Mouse (Mus musculus) forebrain, embryonic 13.5 days (tissue): Measurements from ENCODE around the gene Prkca. TPM values are rescaled to one million over a fixed set of nuclear protein-coding genes. Genes with fewer than 3 reads are reported as not detected.

Experiments used
- ATAC-seq: fragments of 200-750 bp; cut with Nextera tagmentation; 2 replicates; pipeline ENCODE4 v1.8.0; 2017
- H3K27ac ChIP-seq: fragments of 300-500 bp; sonication (generic); 2 replicates; pipeline ENCODE4 v1.5.1; 2015; ENCODE audit warnings: inconsistent platforms, mild to moderate bottlenecking, moderate library complexity
- H3K27me3 ChIP-seq: fragments of 300-500 bp; sonication (generic); 2 replicates; pipeline ENCODE4 v1.6.1; 2015; ENCODE audit warnings: mild to moderate bottlenecking, inconsistent platforms
- H3K36me3 ChIP-seq: fragments of 300-500 bp; sonication (generic); 2 replicates; pipeline ENCODE4 v1.6.1; 2015; ENCODE audit warnings: mild to moderate bottlenecking, inconsistent platforms; ENCODE audit not compliant: poor library complexity, severe bottlenecking
- H3K4me1 ChIP-seq: fragments of 300-500 bp; sonication (generic); 2 replicates; pipeline ENCODE4 v1.6.1; 2015; ENCODE audit warnings: inconsistent platforms
- H3K4me2 ChIP-seq: fragments of 300-500 bp; sonication (generic); 2 replicates; pipeline ENCODE4 v1.6.1; 2015; ENCODE audit warnings: inconsistent platforms, mild to moderate bottlenecking, moderate library complexity
- H3K4me3 ChIP-seq: fragments of 300-500 bp; sonication (generic); 2 replicates; pipeline ENCODE4 v1.5.1; 2015; ENCODE audit warnings: mild to moderate bottlenecking, inconsistent platforms
- H3K9ac ChIP-seq: fragments of 300-500 bp; sonication (generic); 2 replicates; pipeline ENCODE4 v1.6.1; 2015; ENCODE audit warnings: mild to moderate bottlenecking, inconsistent platforms
- H3K9me3 ChIP-seq: fragments of 300-500 bp; sonication (generic); replicated peaks from 2 replicates; pipeline ENCODE4 v1.6.1; 2016; ENCODE audit warnings: inconsistent platforms
- WGBS: fragments of 180-500 bp; shearing (Covaris S2); methylation state at CpG from one replicate; pipeline ENCODE4 v1.1.7; 2015; 5-methylcytosine and 5-hydroxymethylcytosine counted together
- polyA plus RNA-seq: library from polyadenylated mRNA; unstranded; fragments of >200 nt; fragmentation: Nextera tagmentation; extraction: Ambion mirVana; gene quantifications from 2 replicates; pipeline ENCODE4 v1.2.1, GENCODE M21; 2015

Prkca gene
- polyA plus RNA-seq, 1 experiment from 2014 or later = 4.2 TPM

DNA sequence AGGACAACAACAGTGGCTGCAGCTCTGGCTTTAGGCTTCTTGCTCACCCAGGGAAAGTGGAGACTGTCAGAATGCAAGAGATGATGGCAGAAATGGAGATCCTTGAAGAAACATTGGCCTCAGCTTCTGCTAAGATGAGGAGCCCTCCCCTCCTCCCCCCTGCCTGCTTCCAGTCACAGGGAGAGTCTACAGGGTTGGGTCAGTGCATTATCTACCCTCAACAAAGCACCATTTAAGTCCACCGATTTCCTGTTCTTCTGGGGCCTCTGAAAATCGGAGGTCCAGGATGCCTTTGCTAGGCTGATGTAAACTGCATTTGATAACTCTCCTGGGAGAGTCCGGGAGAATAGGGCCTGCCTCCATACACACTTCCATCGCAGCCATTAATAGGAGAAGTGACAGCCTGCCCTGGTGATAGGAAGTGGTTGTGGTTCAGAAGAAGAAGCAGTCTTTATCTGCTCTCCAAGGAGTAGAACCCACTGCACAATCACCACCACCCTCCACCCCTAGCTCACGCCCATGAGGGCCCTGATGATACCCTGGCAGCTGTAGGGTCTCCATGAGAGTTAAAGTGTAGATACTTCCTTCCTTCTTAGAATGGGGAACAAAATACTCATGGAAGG, 108.5 kb downstream of the Prkca start:
- no peak for ATAC-seq
- no peak overlapping the region for H3K4me3 ChIP-seq
- H3K4me1 ChIP-seq = peaks cover 19% of the 10 kb centered on the region
- no peaks in the 10 kb centered on the region for H3K27me3 ChIP-seq
- H3K36me3 ChIP-seq = no peaks in the 10 kb centered on the region
- no peak overlapping the region for H3K27ac ChIP-seq
- H3K4me2 ChIP-seq = no peak overlapping the region
- 85% methylated on average over 5 of the region's 5 CpGs for WGBS
- H3K9me3 ChIP-seq = no peaks in the 10 kb centered on the region
- no peak overlapping the region for H3K9ac ChIP-seq

DNA sequence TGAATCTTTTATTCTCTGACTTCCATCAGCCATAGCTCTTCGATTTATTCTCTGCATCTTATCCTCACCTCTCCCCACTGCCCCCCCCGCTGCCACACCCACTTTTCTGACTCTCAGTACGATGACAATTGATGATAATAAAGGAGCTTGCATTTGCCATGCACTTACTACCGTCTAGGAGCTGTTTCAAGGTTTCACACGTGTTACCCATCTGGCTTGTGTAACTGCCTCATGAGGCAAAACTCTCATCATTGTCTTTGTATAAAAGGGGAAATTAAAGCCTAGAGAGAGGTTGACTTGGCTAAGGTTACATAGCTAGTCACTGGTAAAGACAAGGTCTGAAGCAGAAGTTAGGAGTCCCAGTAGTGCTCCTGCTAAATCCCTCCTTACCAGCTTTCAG, 110.7 kb downstream of the Prkca start:
- 73% methylated on average over 5 of the region's 5 CpGs for WGBS
- H3K27ac ChIP-seq = no peak overlapping the region
- H3K27me3 ChIP-seq = no peaks in the 10 kb centered on the region

GRCm38 (mm10) chr11:108230101-108230500, 113.6 kb downstream of the Prkca start:
- Histone ChIP-seq H3K27me3 (no peaks in the 10 kb centered on the region), H3K27ac (no peak overlapping the region), H3K9ac (no peak overlapping the region), H3K4me3 (no peak overlapping the region), H3K9me3 (no peaks in the 10 kb centered on the region), H3K4me2 (no peak overlapping the region), H3K36me3 (no peaks in the 10 kb centered on the region), H3K4me1 (peaks cover 15% of the 10 kb centered on the region)
- 94% methylated on average over 4 of the region's 4 CpGs for whole genome bisulfite sequencing
- ATAC-seq = no peak

More for the DNA sequence above, 110.7 kb downstream of the Prkca start:
- no peak overlapping the region for H3K9ac ChIP-seq
- no peaks in the 10 kb centered on the region for H3K9me3 ChIP-seq
- ATAC-seq = no peak
- H3K4me2 ChIP-seq = no peak overlapping the region
- H3K4me1 ChIP-seq = peaks cover 10% of the 10 kb centered on the region
- H3K4me3 ChIP-seq = no peak overlapping the region
- no peaks in the 10 kb centered on the region for H3K36me3 ChIP-seq

DNA sequence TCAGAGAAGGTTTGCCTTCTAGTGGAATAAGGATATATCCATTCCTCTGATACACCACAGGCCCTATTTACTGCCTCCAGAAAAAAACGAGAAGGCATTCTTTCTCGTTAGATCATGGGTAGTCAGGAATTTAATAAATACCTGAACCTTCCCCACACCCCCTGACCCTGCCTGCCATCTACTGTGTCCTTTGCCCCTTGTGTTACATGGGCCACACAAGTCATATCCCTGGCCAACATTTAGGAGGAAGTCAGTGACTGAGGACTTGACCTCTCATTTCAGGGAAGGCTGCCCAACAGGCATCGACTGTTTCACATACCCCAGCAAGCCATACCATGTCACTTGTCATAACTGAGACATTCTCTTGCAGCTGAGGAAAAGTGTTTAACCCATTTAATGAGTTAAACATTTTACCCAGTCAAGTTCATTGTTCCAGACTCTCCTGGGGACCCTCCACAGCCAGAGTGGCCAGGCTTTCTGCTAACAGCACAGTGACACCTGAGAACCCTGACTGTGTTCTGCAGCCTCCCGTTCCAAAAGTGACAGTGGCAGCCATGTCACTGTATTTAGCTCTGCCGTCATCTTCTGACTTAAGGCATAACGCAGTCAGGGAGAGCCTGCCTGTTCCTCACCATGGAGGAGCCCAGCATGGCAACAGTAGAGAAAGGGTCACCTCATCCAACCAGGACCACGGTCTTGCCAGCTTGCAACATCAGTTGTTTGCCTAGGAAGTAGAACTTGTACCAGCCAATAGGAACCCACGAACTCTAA, 114.4 kb downstream of the Prkca start:
- H3K36me3 ChIP-seq = no peaks in the 10 kb centered on the region
- no peak for ATAC-seq
- peaks cover 21% of the 10 kb centered on the region for H3K4me1 ChIP-seq
- 84% methylated on average over 8 of the region's 8 CpGs for WGBS
- H3K4me3 ChIP-seq = no peak overlapping the region
- H3K9ac ChIP-seq = no peak overlapping the region
- no peak overlapping the region for H3K4me2 ChIP-seq
- H3K27ac ChIP-seq = no peak overlapping the region
- H3K9me3 ChIP-seq = no peaks in the 10 kb centered on the region
- H3K27me3 ChIP-seq = no peaks in the 10 kb centered on the region

DNA sequence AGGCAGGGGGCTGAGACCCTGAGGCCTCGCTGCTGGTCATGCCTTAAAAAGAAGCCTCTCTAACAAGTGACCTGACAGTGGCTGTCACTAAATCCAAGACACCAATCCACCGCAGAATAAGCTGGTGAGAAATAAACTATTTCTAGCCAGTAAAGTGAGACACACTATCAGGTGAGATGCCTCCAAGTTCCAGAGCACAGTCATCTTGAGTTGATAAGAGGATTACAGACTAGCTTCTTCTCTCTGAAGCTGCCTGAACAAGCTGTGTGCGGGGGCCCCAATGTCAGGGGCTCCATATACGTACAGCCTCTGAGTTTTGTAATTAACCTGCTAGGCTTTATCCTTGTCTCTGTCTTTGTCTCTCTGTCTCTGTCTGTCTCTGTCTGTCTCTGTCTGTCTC, 115.2 kb downstream of the Prkca start:
- no peak overlapping the region for H3K4me3 ChIP-seq
- no peak overlapping the region for H3K9ac ChIP-seq
- H3K4me2 ChIP-seq = no peak overlapping the region
- 85% methylated on average over 4 of the region's 4 CpGs for WGBS
- no peak for ATAC-seq
- no peaks in the 10 kb centered on the region for H3K9me3 ChIP-seq
- H3K36me3 ChIP-seq = no peaks in the 10 kb centered on the region
- no peaks in the 10 kb centered on the region for H3K27me3 ChIP-seq
- H3K27ac ChIP-seq = no peak overlapping the region
- peaks cover 29% of the 10 kb centered on the region for H3K4me1 ChIP-seq

- 67% methylated on average over 5 of the region's 5 CpGs for WGBS
- H3K9ac ChIP-seq = no peak overlapping the region
- H3K4me1 ChIP-seq = peaks cover 50% of the 10 kb centered on the region
- no peak overlapping the region for H3K4me2 ChIP-seq
- H3K9me3 ChIP-seq = no peaks in the 10 kb centered on the region
- H3K4me3 ChIP-seq = no peak overlapping the region
- no peak for ATAC-seq
- H3K36me3 ChIP-seq = no peaks in the 10 kb centered on the region
- H3K27me3 ChIP-seq = no peaks in the 10 kb centered on the region
- H3K27ac ChIP-seq = peak overlapping the region; percentile 25; the same call in 1 of the 2 replicates
Observed at GRCm38 (mm10) chr11:108226248-108226647, 117.5 kb downstream of the Prkca start.

- peaks cover 57% of the 10 kb centered on the region for H3K4me1 ChIP-seq
- no peaks in the 10 kb centered on the region for H3K9me3 ChIP-seq
- ATAC-seq = no peak
- H3K27ac ChIP-seq = no peak overlapping the region
- no peak overlapping the region for H3K4me2 ChIP-seq
- H3K27me3 ChIP-seq = no peaks in the 10 kb centered on the region
- H3K9ac ChIP-seq = no peak overlapping the region
- no peak overlapping the region for H3K4me3 ChIP-seq
- 34% methylated on average over 11 of the region's 11 CpGs for WGBS
- no peaks in the 10 kb centered on the region for H3K36me3 ChIP-seq
Observed at GRCm38 (mm10) chr11:108224233-108224973, 119.3 kb downstream of the Prkca start.

- Histone ChIP-seq H3K4me1 (peaks cover 57% of the 10 kb centered on the region), H3K36me3 (no peaks in the 10 kb centered on the region), H3K27me3 (no peaks in the 10 kb centered on the region), H3K27ac (no peak overlapping the region; the same call in 1 of the 2 replicates), H3K4me2 (no peak overlapping the region), H3K4me3 (no peak overlapping the region), H3K9ac (no peak overlapping the region), H3K9me3 (no peaks in the 10 kb centered on the region)
- WGBS = 74% methylated on average over 13 of the region's 13 CpGs
- ATAC-seq = no peak
Observed at GRCm38 (mm10) chr11:108223613-108224232, 120.0 kb downstream of the Prkca start.

DNA sequence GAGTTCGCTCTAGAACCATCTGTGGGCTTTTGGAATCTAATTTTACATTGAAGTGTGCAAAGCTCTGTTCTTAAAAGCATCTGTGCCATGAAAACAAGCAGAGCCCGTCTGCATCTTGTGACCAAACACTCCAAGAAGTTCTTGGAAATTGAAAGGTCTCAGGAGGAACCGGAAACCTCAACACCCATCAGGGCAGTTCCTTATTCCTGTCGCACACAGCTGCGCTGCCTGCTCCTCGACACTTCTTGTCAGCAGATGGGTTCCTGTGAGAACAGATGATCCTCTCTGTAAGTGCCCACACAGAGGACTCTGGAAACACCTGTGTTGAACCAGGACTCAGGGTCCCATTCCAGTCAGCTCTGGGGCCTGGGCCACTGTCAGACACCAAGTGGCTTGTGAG, 120.6 kb downstream of the Prkca start:
- Histone ChIP-seq H3K27me3 (no peaks in the 10 kb centered on the region), H3K9me3 (no peaks in the 10 kb centered on the region), H3K4me1 (peaks cover 57% of the 10 kb centered on the region), H3K36me3 (no peaks in the 10 kb centered on the region), H3K27ac (peak overlapping the region; percentile 74; the same call in 1 of the 2 replicates), H3K4me2 (no peak overlapping the region), H3K4me3 (no peak overlapping the region), H3K9ac (no peak overlapping the region)
- WGBS = 81% methylated on average over 6 of the region's 6 CpGs
- ATAC-seq = no peak

GRCm38 (mm10) chr11:108222616-108223015, 121.1 kb downstream of the Prkca start:
- Histone ChIP-seq H3K4me1 (peaks cover 57% of the 10 kb centered on the region), H3K4me2 (no peak overlapping the region), H3K4me3 (no peak overlapping the region), H3K27ac (peak overlapping the region; percentile 74), H3K9ac (no peak overlapping the region), H3K27me3 (no peaks in the 10 kb centered on the region), H3K9me3 (no peaks in the 10 kb centered on the region), H3K36me3 (no peaks in the 10 kb centered on the region)
- ATAC-seq = peak; percentile 67
- WGBS = 77% methylated on average over 8 of the region's 8 CpGs

GRCm38 (mm10) chr11:108222026-108222425, 121.7 kb downstream of the Prkca start:
- H3K27ac ChIP-seq = peak overlapping the region; percentile 74
- no peaks in the 10 kb centered on the region for H3K9me3 ChIP-seq
- H3K4me2 ChIP-seq = no peak overlapping the region
- H3K27me3 ChIP-seq = no peaks in the 10 kb centered on the region
- H3K4me1 ChIP-seq = peaks cover 57% of the 10 kb centered on the region
- H3K36me3 ChIP-seq = no peaks in the 10 kb centered on the region
- peak; percentile 63 for ATAC-seq
- WGBS = 46% methylated on average over 3 of the region's 3 CpGs
- H3K9ac ChIP-seq = no peak overlapping the region
- H3K4me3 ChIP-seq = no peak overlapping the region
